Mouse (Mus musculus): ENCODE measurements around the gene Gm21560.
"Not testable (repeated sequence)": the region's sequence is repeated elsewhere in the genome, so short reads cannot be mapped to it uniquely, and the experiment has no call there.

- not testable (repeated sequence) for TF ChIP-seq CTCF, EP300 (IDR thresholded peaks at IDR 0.05; ENCODE audit: low read depth)
Measured at GRCm38 (mm10) chr14:6219192-6219591, at the start of gene Gm21560.

Data from heart, postnatal 0 days (tissue).